Mouse (Mus musculus) lung, postnatal 10 days (tissue): ENCODE measurements at regions not wholly inside any gene's neighbourhood (a gene's known extent, or its start where the extent isn't known, plus 50 kb on each side); places are given as distances from the start of the nearest gene placed in this dataset.
A peak's percentile ranks its signal among the peaks of the same experiment; 100 is the strongest.

Experiments
- DNase-seq: peaks from one replicate; pipeline ENCODE4 v3.0.0; 2021

GRCm38 (mm10) chr5:21109030-21109429, 53.3 kb upstream of the Ptpn12 start:
- DNase-seq, result no peak

DNA sequence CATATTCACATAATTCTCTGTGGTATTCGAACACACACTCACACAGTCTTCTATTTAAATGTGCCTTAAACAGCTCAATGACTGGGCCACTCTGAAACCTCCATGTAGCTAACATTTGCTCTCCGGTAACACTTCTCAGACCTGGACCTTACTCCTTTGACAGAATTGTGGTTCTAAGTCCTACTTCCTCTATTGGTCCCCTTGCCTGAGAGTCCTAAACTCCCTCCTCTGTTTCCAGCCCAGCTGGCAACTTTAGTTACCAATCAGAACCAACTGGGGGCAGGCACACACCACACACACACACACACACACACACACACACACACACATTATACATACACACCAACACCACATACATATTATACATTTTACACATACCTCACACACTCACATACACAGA, 57.7 kb upstream of the Ptpn12 start:
- no peak for DNase-seq

- DNase-seq, result peak; percentile 33
These were observed 59.8 kb upstream of the Ptpn12 start for GRCm38 (mm10) chr5:21115552-21115951.

GRCm38 (mm10) chr5:21123081-21123480, 63.0 kb upstream of the Gsap start:
- no peak for DNase-seq

GRCm38 (mm10) chr5:21125085-21125484, 61.0 kb upstream of the Gsap start:
- no peak for DNase-seq

DNA sequence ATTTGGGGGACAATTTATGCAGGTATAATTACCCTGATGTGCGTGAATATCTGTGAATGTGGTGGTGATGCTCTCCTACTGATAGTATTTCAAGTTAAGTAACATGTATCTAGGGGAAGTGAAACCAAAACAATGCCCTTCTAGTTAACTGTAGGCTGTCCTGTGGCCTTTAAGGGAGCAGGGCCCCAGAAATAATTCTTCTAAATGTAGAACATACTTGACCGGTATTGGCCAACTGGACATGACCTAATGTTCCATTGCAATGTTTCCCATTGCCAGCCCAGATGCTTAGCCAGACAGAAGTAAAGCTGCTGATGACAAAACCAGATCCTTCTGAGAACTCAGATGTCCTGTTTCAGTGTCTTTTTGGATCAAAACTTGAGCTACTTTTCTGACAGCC, 54.9 kb upstream of the Gsap start:
- peak; percentile 32 for DNase-seq

DNA sequence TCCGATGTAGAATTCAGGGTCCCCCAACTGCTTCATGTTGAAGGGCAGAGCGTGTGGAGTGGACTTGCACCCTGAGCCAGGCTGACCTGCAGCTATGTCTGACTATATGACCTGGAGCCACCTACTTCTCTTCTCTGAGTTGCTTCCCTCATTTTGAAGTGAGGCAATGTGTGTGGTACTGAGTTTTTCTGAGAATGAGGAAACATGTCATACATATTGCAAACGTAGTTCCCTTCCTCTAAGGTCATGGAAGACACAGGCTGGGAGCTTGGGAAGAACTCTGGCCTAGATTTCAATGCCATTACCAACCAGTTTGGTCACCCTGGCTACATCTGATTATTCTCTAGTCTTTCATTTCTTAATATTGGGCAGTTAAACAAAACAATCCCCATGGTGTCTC, 54.1 kb upstream of the Gsap start:
- peak; percentile 7 for DNase-seq

- no peak for DNase-seq
These were observed 50.6 kb upstream of the Gsap start for GRCm38 (mm10) chr5:21135476-21135875.

- DNase-seq, result no peak
These were observed 50.0 kb upstream of the Gsap start for GRCm38 (mm10) chr5:21136081-21136480.
